ENCODE assay signal across 8 mouse cellular contexts in genomic region chr2:4316589-4316988, GRCm38 (mm10).
DNase-seq lines count a peak whose midpoint lies in the region; ATAC-seq lines count a peak whose summit lies in the region.

No protein-coding gene starts in this region.

- H3K9me3 ChIP-seq in heart, embryonic 16.5 days (replicated peaks; ENCODE audit: control insufficient read depth, low read length), result no peaks in the 10 kb centered on the region
- H3K9me3 ChIP-seq in lung, embryonic 16.5 days (ENCODE audit: control insufficient read depth, low read length), result no peaks in the 10 kb centered on the region

- no peak for DNase-seq in heart, postnatal 25 days (ENCODE audit: low spot score)
- no peak for DNase-seq in lung, postnatal 4 days
- DNase-seq in embryo, embryonic 10 days (ENCODE audit: low spot score), result peak; percentile 27
- peak; percentile 30 for DNase-seq in retina, postnatal 1 day
- DNase-seq in left cerebral cortex, adult 9 months (ENCODE audit: low spot score in 2 of 2), result no peak
- no peak for DNase-seq in adrenal gland, postnatal 4 days (ENCODE audit: low spot score in 2 of 2)

- H3K4me3 ChIP-seq in heart, embryonic 16.5 days (ENCODE audit: low read length), result no peak overlapping the region
- H3K4me3 ChIP-seq in lung, embryonic 16.5 days (ENCODE audit: low read length), result no peak overlapping the region

- H3K27ac ChIP-seq in heart, embryonic 16.5 days (ENCODE audit: low read length), result no peak overlapping the region
- no peak overlapping the region for H3K27ac ChIP-seq in lung, embryonic 16.5 days (ENCODE audit: low read length)

- 61% methylated on average over 2 of the region's 2 CpGs for WGBS in heart, embryonic 16.5 days
- 46% methylated on average over 2 of the region's 2 CpGs for WGBS in lung, embryonic 16.5 days

- H3K4me1 ChIP-seq in heart, embryonic 16.5 days (ENCODE audit: control insufficient read depth, insufficient read depth, low read length), result peaks cover 4% of the 10 kb centered on the region; the same call in 1 of the 2 replicates
- peaks cover 4% of the 10 kb centered on the region; the same call in 1 of the 2 replicates for H3K4me1 ChIP-seq in lung, embryonic 16.5 days (replicated peaks; ENCODE audit: control insufficient read depth, insufficient read depth, low read length)

- 0 out of 2 replicates have a peak, but pooled peaks have one; percentile 20 for ATAC-seq in heart, embryonic 16.5 days (replicated peaks; ENCODE audit: extremely low read depth, insufficient read depth, low FRiP score)
- ATAC-seq in lung, embryonic 16.5 days (ENCODE audit: low read depth), result peak; percentile 71

- H3K27me3 ChIP-seq in heart, embryonic 16.5 days (ENCODE audit: control insufficient read depth, insufficient read depth, low read length), result no peaks in the 10 kb centered on the region
- H3K27me3 ChIP-seq in lung, embryonic 16.5 days (ENCODE audit: control insufficient read depth, insufficient read depth, low read depth, low read length), result no peaks in the 10 kb centered on the region

- intact Hi-C loops in heart, postnatal 25 days (cut with DNase I), result loop anchor here (1.0 to 2.0 kb wide), 2 partner anchors 13 to 176 kb away; no protein-coding TSS in a partner anchor

- no peak overlapping the region for H3K9ac ChIP-seq in heart, embryonic 16.5 days (ENCODE audit: low read length)
- H3K9ac ChIP-seq in lung, embryonic 16.5 days (ENCODE audit: low read length), result no peak overlapping the region

- no peak overlapping the region for H3K4me2 ChIP-seq in heart, embryonic 16.5 days (ENCODE audit: low read depth, low read length)
- H3K4me2 ChIP-seq in lung, embryonic 16.5 days (ENCODE audit: low read depth, low read length), result no peak overlapping the region

- no peaks in the 10 kb centered on the region for H3K36me3 ChIP-seq in heart, embryonic 16.5 days (ENCODE audit: control insufficient read depth, insufficient read depth)
- H3K36me3 ChIP-seq in lung, embryonic 16.5 days (ENCODE audit: control insufficient read depth, insufficient read depth, low read length), result no peaks in the 10 kb centered on the region

Comparison
In these comparisons a context has a peak if more than half of its experiments do, and no peak if none do; other contexts are left out.
1. DNase-seq: peak in embryo, embryonic 10 days (single experiment) and retina, postnatal 1 day (single experiment); none in heart, postnatal 25 days (single experiment), lung, postnatal 4 days (0 of 2), left cerebral cortex, adult 9 months (0 of 2) and adrenal gland, postnatal 4 days (0 of 2).